Mouse (Mus musculus) spleen, embryonic (tissue): ENCODE measurements around the gene Gm17949.

ENCODE experiments used
- CTCF ChIA-PET: fragments of 350-600 bp; sonication (Branson Sonifier 250); formaldehyde crosslinking; loops from one replicate; lab custom pipeline; 2022; lab: Charles Lee

Gene Gm17949

DNA sequence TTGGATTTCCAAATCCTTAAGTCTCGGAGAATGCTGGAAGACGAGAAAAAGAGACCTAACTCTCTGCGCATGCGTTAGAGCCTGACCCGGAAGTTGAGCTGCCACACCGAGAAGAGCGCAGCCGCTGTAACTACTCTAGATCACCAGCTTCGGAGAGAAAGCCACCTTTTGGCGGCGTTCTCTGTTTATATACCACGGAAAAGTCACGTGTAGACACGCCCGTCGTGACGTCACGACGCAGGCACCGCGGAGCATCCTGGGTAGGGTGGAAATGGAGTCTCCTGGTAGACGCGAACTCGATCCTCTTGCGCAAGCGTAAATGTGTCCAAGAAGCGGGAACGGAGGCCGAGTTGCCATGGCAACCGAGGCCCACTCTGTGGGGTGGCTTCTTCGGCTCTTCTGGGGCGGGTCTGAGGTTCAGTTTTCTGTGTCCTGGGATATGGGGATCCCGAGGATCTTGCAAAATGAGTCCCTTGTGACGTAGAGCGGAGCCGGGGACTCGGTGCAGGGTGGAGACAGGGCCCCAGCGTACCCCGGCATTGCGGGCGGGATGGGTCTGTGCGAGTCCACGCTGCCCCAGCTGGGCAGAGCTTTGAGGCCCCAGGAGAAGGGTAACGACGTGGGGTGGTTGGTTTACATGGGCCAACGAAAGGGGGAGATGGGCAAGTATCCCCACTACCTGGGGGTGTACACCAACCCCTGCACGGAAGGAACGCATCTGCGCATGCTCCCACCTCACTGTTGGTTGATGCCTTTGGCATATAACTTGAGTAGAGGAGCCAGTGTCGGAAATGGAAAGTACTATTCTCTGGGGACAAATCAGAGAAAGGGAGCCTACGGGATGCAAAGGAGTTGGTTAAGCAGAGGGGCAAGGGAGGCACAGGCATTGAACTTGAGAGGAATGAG, at the start of gene Gm17949, which contains the start of gene Gtf2f1:
Gene Gm17949 (plus strand): TSS at position 234 of the 906 bp plus-strand sequence.
Gene Gtf2f1 (minus strand): TSS at position 53 of the 906 bp plus-strand sequence.
- CTCF ChIA-PET: interaction anchor here (1.2 kb wide), 1 partner anchor 49 kb away, joined by 3 read pairs; no protein-coding TSS in a partner anchor

DNA sequence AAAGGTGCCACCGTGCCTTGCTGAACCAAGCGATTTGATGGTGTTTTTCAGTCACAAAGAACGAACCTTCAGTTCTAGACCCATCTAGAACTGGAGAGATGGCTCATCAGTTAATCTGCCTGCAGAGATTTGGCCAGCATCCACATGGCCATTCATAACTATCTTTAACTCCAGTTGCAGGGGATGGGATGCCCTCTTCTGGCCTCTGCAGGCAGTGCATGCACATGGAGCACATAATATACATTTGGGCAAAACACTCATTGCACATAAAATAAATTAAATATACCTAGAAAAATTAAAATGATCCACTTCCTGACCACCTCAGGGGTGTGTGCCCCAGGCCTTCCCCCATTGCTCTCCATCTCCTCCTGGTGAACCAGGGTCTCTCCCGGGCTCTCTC, 49.4 kb upstream of the Gm17949 start:
- CTCF ChIA-PET: no interaction called here

DNA sequence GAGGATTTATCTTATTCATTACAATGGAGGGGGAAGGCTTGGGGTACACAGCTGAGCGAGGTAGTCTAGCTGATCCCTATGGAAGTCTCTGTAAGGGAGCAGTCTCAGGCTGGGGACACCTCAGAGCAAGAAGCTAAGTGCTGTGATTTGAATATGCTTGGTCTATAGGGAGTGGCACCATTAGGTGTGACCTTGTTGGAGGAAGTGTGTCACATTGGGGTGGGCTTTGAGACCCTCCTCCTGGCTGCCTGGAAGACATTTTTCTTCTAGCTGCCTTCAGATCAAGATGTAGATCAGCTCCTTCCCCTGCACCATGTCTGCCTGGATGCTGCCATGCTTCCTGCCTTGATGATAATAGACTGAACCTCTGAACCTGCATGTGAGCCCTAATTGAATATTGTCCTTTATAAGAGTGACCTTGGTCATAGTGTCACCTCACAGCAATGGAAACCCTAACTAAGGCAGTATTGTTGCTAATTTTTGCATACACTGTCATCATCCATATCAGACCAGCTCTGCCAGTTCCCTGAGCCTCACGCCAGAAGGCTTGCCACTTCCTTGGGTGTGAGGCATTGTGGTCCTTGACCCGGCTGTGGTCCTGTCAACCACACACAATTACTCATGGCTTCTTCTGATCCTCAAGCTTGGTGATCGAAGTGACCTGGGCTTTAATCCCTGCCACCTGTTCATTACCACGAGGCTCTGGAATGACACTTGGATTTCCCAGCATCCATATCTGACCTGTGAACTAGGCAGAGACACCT, 48.4 kb upstream of the Gm17949 start:
- CTCF ChIA-PET: no interaction called here

DNA sequence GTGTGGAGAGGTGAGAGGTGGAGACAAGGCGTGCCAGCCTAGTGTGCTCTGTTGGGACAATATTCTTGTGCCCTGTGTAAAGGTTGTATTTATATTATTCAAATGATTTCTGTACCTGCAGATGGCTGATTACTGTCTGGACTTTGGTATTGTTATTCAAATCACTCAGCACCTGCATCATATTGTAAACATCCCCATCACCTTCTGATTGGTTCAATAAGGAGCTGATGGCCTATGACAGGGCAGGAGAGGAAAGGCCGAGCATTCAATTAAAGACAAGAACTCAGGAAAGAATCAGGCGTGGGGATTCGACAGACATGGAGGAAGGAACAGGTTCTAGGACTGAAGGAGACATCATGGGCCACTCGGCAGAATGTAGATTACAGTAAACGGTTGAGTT, 47.6 kb upstream of the Gm17949 start:
- CTCF ChIA-PET: no interaction called here

DNA sequence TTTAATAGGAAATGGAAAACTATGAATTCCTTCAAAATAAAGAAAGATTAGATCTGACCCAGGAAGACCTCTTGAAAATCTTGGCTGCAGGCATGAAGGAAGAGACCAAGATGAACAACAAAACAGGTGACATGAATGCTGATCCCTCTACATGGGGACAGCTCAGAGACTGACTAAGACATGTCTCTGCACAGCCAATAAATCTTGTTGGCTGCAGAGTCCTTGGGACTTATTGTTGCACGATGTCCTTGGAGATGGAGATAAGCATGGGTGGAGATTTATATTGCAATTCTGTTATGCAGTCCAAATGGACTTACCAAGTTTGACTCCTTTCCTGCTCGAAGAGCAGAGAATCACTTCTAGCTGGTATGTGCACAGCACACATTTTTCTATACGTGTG, 41.9 kb upstream of the Gm17949 start:
- CTCF ChIA-PET: no interaction called here

DNA sequence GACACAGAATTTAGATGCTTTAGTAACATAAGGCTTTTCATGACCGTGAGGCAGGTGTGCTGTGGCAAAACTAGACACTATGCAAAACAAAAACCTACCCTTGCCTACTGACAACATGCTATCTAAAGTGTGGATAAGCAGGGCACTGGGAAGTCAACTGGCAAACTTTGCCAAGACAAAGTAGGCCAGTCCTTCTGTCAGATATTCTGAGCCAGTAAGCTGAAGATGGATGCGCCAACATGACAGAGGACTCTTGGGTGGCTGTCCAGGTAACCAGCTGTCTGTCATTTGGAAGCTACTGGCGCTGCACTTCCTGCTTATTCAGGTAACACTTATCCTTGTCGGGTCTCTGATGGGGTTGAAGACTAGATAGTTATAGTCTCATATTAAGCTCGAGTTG, 41.2 kb upstream of the Gm17949 start:
- CTCF ChIA-PET: no interaction called here

DNA sequence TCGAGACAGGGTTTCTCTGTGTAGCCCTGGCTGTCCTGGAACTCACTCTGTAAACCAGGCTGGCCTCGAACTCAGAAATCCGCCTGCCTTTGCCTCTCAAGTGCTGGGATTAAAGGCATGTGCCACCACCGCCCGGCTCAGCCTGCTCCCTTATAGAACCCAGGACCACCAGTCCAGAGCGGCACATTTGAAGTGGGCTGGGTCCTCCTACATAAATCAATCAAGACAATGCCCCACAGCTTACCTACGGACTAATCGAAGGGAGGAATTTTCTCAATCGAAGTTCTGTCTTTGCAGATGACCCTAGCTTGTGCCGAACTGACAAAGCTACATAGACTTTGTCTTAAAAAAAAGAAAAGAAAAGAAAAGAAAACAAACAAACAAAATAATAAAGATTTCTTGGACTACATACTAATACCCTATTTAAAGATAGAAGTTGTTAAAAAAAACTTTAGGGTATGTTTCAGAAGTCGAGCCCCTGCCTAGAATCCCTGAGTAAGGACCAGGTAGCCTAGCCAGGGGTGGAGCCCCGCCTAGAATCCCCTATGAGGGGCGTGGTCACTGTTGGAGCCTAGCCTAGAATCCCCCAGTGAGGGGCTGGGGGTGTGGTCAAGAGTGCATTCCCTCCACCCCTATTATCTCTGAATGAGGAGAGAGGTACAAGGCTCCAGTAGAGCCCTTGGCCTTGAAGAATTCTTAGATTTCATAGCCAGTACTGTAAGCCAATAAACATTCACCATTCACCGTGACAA, 37.1 kb upstream of the Gm17949 start:
- CTCF ChIA-PET: no interaction called here

DNA sequence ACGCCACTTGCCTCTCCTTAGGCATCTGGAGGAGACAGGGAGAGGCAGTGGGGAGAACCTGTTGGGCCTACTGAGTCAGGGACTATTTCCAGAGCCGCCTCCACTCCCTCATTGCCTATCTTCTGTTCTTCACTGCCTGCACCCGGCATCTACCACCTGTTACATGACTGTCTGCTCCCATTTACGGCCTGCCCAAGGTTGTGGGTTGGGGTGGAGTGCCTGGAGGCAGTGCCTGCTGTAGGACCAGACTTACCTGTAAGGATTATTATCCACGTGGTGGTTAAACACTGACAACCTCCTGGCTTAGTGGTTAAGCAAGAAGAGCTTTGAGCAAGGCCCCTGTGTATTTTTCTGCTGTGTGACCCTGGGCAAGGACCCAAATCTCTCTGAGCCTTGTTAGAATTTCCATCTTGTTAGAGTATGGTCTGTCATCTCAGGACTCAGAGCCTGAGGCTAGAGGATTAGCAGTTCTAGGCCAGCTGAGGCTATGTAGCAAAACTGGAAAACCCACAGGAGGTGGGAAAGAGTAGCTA, 36.5 kb upstream of the Gm17949 start:
- CTCF ChIA-PET: no interaction called here

DNA sequence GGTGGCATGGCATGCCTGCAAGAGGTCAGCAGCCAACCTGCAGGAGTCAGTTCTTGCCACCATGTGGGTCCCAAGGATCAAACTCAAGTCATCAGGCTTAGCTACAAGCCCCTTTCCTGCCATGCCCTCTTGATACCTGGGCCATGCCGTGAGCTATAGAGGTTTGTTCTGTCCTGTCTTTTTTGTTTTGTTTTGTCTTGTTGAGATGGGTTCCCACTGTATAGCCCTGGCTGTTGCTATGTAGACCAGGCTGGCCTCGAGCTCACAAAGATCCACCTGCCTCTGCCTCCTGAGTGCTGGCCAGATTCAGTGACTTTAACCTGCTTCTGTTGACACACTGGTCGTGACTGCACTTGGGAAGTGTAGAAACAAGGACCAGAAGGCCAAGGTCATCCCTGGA, 35.9 kb upstream of the Gm17949 start:
- CTCF ChIA-PET: no interaction called here

DNA sequence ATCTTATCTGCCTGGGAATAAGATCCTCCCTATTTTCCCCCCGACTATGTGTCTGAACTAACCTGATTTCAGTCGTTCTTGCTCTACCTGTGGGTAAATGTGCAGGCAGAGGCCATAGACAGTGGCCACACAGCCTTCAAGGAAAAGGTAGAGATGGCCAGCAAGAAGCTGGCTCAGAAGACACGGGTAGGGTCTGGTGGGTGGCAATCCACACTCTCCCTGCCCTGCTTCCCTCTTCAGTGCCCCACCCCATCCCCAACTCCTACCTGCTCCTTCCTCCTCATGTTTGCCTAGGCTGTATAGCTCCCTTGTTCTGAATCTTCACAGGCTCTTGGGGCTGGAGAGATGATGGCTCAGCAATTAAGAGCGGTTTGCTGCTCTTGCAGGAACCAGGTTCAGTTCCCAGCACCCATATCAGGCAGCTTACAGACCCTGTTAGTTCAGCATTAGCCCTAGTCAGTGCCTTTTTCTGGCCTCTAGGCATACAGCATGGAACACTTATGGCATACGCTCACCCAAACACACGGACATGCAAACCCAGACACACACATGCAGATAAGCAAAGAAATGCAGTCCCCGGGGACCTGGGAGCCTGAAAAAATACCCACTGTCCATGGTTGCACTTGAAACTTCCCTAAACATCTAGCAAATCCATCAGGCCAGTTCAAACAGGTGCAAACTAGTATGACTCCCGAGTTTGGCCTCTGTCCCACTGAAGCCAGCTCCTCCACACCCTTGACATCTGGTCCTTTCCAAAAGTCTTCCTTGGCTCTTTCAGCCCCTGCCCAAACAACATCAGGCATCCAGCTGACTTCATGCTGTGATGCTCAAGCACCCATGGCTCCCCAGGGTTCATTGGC, 34.5 kb upstream of the Gm17949 start:
- CTCF ChIA-PET: no interaction called here

DNA sequence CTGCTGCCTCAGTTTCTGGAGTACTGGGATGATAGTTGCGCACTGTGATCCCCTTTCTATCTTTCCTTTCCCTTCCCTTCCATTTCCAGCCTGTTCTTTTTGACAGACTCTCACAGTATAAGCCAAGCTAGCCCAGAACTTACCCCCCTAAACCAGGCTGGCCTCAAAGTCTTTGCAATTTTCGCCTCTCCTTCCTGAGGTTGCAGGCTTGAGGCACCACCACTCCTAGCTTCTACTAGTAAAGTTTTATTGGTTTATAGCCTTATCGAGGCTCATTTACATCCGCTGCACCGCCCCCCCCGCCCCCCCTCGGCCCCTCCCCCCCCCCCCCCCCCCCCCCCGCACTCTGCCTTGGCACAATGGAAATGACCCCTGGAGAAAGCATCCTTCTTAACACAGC, 31.7 kb upstream of the Gm17949 start:
- CTCF ChIA-PET: interaction anchor here (0.5 kb wide), 1 partner anchor 20 kb away, joined by 10 read pairs; no protein-coding TSS in a partner anchor

DNA sequence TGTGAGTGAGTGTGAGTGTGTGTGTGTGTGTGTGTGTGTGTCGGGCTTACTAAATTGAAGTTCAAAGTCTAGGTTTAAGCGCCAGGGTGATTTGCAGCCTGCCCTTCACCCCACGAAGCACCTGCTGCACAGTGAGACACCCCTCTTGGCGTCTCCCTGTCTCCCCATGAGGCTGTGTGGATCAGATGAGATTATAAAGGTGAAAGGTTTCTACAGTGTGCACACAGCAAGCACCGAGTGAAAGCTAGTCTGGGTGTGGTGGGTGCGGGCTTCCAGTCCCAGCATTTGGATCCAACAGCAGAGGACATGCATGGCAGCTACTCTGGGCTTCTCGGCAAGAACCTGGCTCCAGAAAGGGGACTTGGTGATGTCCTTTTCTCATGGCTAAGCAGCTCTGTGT, 30.2 kb upstream of the Gm17949 start:
- CTCF ChIA-PET: interaction anchor here (0.6 kb wide), 1 partner anchor 216 kb away, joined by 5 read pairs; no protein-coding TSS in a partner anchor

DNA sequence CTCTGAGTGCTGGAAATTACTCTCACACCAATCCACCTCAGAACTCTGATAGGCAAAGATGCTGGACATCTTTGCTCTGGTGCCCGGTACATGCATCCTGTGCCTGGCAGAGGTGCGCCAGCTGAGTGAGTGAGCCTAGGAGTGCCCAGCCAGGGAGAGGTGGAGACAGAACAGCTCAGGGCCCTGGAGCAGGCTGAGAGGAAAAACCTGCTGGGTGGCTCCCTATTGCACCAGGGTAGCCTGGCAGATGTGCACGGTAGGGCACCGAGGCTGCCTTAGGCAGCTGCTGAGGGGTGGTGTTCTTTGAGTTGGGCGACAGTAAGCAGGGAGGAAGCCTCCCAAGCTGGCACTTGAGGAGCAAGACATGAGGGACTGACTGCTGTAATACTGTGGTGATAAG, 29.3 kb upstream of the Gm17949 start, which contains the start of gene Acer1:
Gene Acer1 (minus strand): TSS at position 114 of the 400 bp plus-strand sequence.
- CTCF ChIA-PET: no interaction called here

DNA sequence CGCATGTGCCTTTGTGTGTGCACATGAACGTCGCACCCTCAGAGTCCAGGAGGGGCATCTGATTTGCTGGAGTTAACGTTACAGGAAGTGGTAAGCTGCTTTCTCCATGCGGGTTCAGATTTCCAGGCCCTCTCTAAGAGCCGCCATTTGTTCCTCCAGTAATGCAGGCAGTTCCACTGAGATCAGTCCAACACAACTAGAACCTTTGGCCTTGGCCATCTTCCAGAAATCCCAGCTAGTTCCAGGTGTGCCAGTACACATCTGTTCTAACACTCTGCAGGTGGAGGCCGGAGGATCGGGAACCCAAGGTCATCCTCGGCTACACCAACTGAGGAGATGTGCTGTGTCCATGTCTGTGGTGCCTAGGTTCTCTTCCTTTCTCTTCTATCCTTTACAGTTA, 26.4 kb upstream of the Gm17949 start:
- CTCF ChIA-PET: no interaction called here

DNA sequence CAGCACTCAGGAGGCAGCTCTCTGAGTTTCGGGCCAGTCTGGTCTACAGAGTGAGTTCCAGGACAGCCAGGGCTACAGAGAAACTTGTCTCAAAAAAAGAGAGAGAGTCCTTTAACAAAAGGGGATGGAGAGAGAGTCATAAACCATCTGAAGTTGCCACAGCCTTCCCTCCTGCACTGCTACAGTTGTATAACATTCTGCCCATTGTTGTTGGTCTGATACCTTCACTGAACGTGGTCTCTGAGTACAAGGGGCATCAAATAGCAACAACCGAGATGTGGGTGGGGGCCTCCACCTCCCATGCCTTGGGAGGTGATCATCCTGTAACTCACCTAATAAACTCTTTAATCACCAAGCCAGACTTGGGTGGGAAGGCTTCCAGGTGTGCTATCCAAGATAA, 25.6 kb upstream of the Gm17949 start:
- CTCF ChIA-PET: no interaction called here

DNA sequence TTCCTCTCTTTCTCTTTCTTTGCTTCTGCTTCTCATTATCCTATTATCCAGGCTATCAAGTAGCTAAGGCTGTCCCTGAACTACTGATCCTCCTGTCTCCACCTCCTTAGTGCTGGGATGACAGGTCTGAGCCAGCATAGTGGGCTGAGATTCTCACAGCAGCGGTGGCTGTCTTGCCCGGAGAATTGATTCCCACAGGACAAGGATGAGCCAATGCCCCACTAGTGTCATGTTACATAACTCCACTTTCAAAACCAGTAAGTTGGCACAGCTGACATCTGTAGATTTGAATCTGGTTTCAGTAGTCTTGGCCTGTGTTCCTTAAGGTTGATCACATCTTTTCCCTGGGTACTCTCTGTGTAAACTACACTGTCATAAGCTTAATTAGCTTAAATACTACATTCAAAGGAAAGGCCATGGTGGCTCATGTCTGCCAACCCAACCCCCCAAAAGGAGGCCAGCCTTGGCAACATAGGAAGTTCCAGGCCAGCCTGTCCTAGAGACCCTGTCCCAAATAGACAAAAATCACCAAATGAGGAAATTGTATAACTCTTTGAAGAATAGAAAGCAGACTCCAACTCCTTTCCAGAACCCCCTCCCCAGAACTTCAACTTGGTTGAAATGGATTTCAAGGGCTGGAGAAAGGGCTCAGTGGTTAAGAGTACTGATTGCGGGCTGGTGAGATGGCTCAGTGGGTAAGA, 25.0 kb upstream of the Gm17949 start:
- CTCF ChIA-PET: no interaction called here

DNA sequence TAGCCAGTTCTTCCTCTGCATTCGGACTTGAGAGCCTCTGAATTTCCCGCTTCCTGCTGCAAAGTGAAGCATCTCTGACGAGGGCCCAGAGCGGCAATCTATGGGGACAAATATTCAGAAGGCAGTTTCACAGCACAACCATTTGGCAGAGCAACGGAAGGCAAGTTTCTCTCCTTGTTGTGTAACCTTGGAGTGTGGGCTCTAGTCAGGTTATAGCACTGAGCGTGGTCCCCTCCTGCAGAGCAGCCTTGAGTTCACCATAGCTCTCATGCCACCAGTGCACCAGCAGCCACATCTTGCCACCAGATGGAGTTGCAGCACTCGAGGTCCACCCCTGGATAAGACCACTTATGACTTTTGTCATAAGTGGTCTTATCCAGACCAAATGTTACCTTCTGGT, 22.8 kb upstream of the Gm17949 start:
- CTCF ChIA-PET: no interaction called here

DNA sequence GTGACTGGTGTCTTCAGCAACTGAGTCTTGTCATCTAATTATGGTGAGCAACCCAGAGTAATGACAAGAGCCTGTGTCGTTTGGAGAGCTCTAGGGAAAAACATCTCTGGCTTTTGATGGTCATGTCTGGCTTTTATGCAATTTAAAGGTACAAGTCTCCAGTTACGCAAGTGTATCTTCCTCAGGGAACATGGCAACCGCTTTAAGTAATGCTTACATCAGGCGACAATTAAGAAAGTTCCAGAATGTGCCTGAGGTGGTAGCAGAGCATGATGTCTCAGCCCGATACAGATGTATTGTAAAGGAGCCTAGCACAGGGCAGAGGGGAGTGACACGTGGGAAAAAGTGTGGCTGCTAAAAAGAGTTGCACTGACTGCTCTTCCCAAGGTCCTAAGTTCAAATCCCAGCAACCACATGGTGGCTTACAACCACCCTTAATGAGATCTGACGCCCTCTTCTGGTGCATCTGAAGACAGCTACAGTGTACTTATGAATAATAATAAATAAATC, 22.3 kb upstream of the Gm17949 start:
- CTCF ChIA-PET: no interaction called here

DNA sequence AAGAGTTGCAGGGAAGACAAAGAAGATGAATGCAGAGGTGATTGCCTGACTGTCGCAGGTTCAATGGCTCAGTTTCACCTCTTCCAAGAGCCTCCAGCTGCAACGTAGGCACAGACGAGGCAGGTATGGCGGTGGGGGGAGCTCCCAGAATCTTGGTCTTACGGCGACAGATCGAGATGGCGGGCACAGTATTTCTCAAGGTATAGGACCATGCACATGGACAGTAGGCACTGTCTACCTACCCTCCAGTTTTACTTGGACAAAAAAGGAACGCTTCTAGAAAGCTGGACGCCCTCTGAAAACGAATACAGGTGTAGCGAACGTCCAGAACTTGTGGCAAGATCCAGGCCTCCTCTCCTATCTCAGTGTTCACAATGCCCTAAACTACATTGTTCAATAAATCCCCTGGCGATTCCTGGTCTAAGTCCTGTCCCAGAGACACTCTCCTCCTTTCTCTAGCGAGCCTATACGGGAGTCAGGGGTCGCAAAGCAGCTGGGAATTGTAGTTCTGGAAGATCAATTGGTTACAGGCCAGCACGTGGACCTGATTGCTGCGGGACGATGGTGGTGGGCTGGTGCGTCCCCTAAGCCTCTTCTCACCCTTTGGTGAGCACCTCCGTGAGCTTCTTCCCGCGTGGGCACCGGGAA, 21.7 kb upstream of the Gm17949 start:
- CTCF ChIA-PET: interaction anchor here (0.6 kb wide), 1 partner anchor 162 kb away, joined by 3 read pairs; no protein-coding TSS in a partner anchor
